Mouse (Mus musculus): ENCODE measurements around the gene Abr.

The Abr gene

DNA sequence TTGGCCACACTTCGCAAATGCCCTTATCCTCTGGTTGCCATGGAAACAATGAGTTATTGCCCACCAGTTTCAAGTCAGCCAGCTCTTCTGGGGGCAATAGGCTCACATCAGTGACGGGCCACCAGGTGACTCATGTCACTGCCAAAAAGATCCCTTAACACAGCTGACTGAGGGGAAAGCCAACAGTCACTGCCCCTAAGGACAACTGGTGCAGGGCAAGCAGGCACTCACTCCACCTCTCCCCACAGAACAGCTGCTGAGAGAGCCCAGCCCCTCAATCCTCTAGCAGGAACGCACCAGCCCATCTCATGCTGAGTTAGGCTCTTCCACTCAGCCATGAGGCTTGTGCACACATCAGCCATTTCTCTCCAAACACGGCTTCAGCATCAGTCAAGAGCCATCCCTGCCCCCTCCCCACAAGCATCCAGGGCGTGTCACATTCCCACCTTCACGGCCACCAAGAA, 128.3 kb downstream of the Abr start:
- DNase-seq (ENCODE audit: low spot score), result no peak

DNA sequence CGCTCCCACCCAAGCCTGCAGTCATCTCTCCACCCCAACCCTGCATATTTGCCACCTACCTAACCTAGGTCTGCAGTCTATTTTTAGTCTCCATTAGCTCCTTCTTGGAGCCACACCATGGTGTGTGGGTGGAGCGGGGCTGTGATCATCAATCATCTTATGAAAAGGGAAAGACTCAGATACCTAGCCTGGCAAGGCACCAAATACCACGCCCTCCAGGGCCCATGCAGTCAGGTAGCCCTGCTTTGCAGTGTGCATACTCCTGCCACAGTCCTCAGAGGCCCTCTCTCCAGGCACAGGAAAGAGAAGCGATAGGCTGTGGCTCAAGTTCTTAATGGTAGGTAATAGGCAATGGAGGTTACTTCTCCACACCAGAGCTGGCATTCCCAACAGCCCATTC, 128.9 kb downstream of the Abr start:
- no peak for DNase-seq (ENCODE audit: low spot score)

DNA sequence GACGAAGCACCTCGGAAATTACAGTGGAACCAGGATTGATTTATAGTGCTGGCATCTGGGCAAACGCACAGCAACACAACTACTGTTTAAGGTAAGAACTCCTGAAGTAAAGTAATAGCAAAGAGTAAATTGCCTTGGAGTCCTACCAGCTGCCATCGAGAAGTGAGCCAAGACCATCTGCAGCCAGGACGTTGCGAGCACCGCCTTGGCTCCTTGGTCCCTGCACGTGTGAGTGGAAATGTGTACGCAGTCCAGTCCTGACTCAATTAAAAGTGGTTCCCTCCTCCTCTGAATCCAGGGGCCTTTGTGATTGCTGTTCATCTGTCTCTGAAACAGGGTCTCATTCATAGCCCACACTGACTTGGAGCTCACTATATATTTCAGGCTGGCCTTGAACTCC, 130.3 kb downstream of the Abr start:
- no peak for DNase-seq (ENCODE audit: low spot score)

DNA sequence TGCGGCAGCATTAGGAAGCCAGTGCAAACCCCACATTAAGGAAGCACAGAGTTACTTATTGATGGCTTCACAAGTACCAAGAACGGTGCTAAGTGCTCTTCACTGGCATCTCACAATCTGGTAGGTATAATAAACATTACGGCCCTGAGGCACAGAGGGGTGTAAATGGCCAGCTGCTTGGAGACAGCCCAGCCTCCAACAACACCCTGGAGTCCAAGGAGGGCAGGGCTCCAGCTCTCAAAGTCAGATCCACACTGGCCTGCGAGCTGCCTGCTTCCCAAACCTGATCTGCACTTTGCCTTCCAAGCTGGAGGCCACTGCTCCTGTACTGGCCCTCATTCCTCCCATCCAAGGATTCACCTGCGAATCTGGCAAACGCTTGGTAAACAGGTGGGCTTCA, 132.7 kb downstream of the Abr start:
- DNase-seq (ENCODE audit: low spot score), result no peak

DNA sequence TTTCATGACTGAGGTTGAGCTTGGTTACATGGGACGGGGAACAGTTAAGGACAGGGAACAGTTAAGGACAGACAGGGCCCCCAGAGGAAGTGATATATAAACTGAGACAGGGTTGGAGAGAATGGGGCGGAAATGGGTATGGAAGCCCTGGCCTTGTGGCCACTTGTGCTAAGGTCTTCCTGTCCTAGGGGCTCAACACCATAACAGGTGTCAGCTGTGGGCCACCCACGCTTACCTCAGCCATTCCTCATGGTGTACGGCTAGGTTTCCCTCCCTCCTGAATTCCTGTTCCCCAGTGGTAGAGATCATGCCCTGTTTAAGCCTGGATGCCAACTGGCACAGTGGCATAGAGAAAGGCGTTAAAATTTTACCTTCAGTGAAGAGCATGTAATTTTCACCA, 135.1 kb downstream of the Abr start:
- DNase-seq (ENCODE audit: low spot score), result no peak

DNA sequence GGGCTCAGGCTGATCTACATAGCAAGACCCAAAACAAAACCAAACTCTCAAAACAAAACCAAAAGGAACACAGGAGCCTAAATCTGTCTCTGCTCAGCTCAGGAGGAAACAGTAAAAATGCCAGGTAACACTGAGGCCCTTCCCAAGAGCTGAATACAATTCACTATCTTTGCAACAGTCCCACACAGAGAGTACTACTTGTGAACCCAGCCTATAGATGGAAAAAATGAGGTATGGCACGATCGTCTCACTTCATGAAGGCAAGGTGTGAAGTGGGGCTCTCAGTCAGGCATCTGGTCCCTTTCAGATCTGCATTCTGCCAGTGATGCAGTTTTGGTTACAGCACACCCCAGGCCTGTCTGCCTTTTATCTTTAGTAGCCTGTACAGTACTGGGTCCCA, 138.1 kb downstream of the Abr start:
- no peak for DNase-seq (ENCODE audit: low spot score)

DNA sequence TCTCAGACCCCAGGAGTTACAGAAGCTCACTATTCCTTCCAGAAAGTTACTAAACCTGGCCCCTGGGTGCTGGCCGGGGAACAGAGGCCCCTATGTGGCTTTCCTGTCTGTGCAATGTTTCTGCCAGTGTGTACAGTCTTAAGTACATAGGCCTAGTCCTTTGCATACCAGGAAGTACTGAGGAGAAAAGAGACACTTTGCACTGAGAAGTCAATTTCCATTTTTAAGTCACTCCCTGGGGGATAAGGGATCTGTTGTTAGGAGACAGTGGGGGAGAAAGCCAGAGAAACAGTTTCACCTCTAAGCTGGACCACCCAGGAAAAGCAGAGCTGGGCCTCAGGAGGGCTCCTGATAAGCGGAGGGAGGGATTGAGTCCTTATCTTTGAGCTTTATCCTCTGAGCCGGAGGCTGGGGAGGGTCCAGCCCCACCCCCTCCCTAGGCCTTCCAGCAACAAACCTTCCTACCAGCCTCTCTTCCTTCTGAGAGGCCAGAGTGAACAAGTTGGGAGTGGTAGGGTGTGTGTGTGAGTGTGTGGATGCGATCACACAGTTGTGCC, 138.9 kb downstream of the Abr start:
- no peak for DNase-seq (ENCODE audit: low spot score)

DNA sequence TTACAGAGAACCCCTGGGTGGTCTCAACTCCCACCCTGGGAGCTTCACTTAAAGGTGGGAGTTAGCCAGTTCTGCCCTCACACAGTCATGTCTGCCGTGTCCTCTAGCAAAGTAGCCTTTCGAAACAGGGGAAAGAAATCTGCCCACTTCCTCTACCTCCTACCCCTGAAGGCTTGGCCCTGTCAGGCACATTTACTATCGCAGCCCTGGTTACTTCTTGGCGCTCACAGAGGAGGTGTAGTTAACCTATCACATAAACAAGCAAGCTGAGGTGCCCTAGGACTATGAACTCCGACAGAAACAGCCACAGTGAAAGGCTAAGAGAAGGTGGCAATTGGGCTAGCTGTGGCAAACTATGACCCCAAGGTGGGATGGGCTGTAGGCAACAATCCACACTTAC, 139.4 kb downstream of the Abr start:
- no peak for DNase-seq (ENCODE audit: low spot score)

DNA sequence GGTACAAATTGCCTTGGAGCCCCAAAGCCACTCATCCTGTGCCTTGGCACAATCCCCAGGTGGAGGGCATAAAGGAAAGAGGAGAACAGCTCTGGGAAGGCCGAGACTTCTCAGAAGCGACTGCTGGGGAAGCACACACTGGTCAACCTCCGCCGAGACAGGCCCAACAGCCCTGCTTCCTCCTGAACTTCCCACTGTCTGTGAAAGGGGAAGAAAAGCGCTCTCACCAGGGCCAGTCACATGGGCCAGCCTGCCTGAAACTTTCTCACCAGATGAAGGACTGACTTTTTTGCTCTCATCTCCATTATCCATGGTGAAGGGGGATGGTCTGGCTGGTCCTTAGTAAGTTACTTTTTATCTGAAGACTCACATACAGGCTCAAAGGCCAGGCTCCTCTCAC, 139.9 kb downstream of the Abr start:
- no peak for DNase-seq (ENCODE audit: low spot score)

DNA sequence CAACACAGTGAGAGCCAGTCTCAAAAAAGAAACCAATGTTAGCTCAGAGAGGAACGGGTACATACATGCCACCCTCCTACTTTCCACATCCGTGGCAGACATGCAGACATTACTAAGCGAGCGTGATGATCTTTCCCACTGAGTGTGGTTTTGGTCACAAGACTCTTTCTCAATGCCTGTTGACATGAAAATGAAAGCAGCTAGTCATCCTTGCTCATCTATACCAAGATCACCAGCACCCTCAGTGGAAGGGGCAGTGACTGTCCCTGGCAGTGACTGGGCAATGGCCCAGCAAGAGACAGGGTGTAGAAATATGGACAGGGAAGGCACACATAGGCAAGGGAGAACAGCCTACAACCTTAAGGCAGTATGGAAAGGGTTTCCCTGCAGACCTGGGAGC, 142.4 kb downstream of the Abr start:
- no peak for DNase-seq (ENCODE audit: low spot score)

DNA sequence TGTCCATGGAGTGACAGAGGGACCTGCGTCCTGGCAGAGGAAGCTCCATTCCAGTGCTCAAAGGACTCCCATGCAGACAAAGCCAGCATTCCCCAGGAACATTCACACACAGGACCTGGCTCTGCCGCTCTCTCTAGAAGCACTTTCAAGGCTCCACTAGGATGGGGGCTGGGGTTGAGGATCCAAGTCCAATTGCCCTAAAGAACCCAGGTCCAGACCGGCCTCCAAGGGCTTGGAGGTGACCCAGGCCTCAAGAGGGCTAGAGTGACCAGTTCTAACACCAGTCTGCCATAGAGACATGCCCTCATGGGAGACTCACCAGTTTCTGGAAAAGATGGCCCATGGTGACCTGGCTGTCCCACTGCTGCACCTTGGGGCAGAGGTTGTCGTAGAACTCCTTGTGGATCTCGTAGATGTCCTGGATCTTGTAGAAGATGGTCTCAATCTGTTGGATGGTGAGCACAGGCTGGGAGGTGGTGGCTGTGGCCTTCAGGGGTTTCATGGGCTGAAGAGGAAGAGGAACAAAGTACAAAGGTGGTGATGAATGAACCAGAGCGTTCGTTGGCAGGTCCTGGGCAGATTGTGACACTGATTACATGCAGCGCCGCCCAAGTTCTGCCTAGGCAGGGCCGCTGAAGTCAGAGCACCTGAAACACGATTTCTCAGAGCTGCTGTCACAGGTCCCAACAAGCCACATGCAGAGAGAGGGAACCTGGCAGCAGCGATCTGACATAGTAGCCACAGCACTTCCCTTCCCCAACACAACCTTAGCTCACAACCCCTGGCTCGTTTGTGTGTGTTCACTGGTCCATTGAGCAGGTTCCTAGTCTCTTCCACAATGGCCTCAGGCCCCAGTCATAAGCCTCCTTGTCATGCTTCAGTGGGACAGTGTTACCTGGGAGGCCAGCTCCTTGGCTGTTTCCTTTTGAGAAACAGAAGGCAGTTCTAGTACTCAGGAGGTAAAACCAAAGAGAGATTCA, 143.1 kb downstream of the Abr start:
- no peak for DNase-seq (ENCODE audit: low spot score)

DNA sequence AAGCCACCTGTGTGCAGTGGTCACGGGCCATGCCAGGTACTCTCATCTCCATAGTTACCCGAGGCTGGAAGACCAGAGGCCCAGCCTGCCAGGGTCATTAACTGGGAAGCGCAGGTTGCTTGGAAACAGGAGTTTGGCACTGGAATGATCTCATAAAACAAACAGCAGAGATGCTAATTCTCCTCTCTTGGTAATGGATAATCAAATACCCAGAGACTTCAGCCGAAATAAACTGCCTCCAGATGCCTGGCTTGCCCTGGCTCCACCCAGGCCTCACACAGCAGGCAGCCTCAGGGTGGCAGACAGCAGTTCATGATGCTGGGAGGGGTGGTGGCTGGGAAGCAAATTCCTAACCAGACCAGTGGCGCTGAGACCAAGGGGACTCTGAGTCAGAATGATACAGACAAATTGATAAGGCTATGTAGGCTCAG, 145.0 kb downstream of the Abr start:
- no peak for DNase-seq (ENCODE audit: low spot score)

DNA sequence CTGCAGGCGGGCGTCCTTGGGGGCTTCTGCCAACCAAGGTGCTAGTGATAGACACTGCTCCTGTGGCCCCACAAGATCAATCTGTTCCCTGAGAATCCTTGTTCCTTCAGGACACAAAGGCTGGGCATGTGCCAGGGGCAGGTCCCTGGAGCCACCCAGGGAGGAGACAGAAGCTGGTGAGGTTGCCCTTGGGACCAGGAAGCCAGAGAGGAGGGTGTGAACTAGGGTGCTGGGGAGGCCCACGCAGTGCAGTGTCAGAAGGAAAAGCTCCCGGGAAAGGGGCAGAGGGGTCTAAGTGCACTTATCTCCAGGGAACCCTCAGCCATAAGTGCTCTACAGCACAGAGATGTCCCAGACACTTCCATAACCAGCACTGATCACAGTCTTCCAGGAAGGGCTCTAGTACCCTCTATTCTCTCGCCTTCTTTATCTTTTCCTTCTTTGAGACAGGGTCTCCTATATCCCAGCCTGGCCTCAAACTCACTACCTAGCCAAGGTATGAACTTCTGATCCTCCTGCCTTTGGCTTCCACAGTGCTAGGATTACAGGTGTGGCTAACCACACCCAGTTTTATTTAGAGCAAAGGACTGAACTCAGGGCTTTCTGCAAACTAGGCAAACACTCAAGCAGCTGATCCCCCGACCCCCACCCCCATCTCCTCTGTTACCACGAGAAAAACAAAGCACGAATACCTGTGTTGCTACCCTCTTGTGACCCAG, 145.6 kb downstream of the Abr start:
- no peak for DNase-seq (ENCODE audit: low spot score)

DNA sequence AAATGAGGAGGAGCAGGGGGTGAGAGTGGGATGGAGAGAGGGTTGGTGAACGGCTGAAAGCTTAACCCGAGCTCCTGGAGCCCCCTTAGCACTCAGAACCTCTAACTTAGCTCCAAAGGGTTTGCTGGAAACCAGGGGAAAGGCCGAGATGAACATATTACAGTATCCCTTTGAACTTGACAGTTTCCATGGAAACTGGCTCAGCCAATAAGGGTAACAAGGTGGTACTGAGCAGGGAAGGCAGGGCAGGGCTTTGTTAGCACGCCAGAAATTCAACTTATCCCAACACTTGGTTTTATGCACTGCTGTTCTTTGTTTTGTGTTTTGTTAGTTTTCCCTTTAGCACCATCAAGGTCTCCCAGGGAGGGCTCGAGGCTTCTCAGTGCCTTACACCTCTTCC, 149.5 kb downstream of the Abr start:
- DNase-seq (ENCODE audit: low spot score), result no peak

DNA sequence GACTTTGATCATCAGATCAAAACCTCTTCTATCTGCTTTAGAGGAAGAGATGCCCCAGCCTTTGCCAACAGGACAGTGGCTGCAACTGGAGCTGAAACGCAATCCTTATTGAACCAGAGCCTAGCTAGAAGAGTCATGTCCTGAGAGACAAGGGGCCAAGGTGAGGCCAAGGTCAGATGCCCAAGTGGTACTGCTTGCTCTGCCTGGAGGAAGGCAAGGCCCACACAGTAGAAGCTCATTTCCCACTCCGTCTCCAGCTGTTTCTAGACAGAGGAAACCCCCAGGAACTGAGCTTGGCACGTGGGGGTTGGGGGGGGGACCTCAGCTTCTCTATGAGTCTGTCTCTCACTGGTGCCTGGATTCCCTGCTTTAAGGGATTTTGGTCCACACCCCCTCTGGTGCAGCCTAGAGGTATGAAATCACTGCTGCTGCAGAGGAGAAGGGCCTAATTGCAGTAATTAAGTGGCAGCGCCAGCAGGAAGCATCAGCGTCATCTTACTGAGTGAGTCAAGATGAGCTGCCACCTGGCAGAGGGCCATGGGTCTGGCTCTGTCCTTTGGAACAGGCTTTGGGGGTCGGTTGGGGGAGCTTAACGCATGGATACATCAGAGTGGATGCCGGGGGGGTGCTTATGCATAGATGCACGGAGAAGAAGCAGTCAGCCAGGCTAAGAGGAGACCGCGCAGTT, 152.7 kb downstream of the Abr start:
- DNase-seq (ENCODE audit: low spot score), result no peak

DNA sequence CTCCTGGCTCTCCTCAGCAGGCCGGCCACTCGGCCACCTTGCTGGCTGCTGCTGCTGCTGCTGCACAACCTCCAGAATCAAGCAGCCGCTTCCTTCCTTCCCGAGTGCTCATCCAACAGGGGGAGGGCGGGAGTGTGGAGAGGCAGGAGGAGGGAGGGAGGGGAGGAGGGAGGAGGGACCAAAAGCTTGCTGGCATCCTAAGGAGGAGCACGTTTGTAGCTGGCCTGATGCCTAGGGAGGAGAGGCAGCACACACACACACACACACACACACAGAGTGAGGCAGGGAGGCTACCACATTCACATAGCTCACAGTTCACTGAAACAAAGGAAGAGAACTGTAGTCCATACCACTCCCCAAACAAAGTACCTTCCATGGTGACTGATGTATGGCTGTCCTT, 153.8 kb downstream of the Abr start:
- DNase-seq (ENCODE audit: low spot score), result peak; percentile 60

DNA sequence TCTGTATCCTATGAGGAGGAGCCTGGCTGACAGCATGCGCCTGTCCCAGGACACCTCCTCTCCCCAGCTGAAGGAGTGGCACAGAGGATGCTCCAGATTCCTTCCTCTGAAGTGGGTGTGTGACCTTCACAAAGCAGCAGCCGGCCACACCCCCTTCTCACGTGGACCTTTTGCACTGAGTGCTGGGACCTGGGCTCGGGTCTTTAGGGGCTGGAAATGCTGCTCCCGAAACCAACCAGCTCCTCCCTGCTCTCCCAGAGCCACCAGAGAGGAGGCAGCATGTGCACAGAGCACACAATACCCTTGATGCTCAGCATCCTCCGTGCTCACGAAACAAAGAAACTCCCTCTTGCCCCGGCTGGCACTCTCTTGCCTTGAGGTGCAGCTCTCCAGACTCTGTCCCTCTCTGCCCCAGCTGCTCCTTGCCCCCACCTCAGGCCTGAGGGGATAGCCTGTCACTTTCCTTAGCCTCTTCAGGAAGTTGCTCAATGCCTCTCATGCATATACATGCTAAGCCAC, 154.6 kb downstream of the Abr start:
- no peak for DNase-seq (ENCODE audit: low spot score)

DNA sequence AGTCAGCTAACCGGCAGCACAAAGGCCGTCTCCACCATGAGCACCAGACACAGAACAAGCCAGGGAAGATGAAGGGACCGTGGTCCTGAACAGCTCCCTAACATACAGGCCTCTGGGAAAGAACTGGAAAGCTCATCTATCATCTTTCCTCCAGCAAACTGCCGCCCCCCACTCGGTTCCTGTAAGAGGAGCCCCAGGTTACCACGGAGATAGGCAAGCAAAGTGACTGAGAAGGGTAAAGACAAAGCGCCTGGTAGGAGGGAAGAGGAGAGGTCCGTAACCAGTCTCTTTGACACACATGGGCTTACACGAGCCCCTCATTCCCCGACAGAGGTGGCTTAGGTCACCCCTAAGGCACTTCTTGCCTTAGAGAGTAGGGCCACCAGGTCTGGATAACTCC, 155.0 kb downstream of the Abr start:
- no peak for DNase-seq (ENCODE audit: low spot score)

DNA sequence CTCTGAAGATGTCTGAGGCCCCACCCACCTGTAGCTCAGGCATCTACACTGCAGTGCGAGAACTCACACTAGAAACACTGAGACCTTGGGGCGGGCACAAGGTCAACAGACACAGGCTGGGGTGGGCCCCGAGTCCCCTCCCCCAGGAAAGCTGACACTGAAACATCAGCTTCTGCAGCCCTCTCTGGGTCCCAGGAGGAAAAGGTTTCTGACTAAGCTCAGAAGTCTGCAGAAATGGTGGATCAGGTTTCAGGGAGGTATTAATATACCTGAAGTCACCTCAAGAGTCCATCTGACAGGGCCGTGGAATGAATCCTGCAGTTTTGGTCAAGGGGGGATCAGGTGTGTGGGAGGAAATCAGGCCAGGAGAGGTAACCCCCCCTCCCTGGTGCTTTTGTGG, 156.2 kb downstream of the Abr start:
- DNase-seq (ENCODE audit: low spot score), result no peak

DNA sequence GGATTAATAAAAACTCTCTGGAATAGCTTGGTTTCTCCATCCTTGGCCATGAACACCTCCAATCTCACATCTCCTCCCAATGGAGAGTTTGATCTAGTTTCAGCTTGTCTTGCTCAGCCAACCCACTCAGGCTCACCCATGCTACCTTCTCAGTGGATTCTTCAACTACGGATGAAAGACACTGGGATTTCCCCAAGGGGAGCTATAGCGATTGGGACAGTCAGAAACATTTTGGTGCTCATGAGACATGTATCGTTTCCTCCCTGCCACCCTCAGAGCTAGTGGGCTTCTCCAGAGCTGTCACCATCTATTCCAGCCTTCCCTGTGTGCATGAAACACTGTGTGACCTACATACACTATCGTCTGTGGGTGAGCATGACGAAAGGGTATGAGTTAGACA, 160.4 kb downstream of the Abr start:
- no peak for DNase-seq (ENCODE audit: low spot score)

DNA sequence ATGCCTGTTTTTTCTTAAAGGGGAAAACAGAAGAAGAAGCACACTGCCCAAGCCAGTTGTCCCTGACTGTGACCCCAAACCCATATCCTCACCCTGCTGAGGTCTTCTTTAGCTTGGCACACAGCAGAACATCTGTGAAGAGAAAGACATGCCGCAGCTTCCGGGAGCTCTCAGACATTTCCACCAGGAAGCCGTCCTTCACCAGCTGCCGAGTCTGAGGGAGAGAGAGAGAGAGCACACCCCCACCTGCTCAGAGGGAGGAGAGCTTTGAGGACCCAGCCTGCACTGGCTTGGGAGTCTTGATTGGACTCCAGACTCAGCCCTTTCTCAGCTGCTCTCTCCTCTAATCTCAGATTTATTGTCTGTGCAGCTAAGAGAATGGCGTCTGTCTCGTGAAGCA, 160.9 kb downstream of the Abr start:
- no peak for DNase-seq (ENCODE audit: low spot score)

DNA sequence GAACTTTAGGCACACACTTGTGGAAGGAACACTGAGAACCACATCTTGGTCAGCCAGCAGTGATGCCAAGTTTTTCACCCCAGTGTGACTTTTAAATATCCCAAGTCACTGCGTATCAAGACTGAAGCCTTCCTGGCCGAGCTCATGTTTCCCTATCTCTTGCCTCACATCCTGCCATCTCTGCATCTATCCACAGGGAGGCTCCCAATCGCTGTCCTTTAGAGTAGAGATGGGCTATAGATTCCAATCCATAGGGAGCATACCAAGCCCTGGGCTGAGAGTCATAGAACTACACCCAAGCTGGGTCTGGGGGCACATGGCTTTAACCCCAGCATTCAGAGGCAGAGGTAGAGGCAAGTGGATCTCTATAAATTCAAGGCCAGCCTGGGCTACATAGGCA, 162.6 kb downstream of the Abr start:
- no peak for DNase-seq (ENCODE audit: low spot score)

Data from layer of hippocampus, adult 11-12 months (tissue).